Mouse (Mus musculus): ENCODE measurements around the gene Klhl2.

Gene Klhl2

GRCm38 (mm10) chr8:64849897-64850541, at the start of gene Klhl2:
Gene Klhl2 (minus strand): TSS chr8:64850017.
- peak; percentile 69 to 70 for DNase-seq (ENCODE audit: low spot score in 2 of 2)

- no peak for DNase-seq (ENCODE audit: low spot score in 2 of 2)
These were observed 48.9 kb upstream of the Klhl2 start for GRCm38 (mm10) chr8:64898710-64899109.

DNA sequence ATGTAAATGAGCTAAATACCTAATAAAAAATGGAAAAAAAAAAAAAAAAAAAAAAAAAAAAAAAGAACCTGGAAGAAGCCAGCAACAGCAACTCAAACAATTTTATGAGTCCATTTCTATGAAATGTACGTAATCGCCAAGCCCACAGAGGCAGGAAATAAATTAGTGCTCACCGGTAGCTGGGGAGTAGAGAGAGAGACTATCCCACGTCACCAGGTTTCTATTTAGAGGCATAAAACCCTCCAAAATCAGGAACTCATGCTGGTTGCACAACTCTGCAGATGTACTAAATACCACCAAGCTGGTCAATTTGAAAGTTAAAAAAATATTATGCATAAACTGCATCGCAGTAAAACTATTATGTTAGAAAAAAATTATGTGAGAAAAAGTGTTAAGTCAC, 46.9 kb upstream of the Klhl2 start:
- DNase-seq (ENCODE audit: low spot score in 2 of 2) = no peak

GRCm38 (mm10) chr8:64880619-64881200, 30.9 kb upstream of the Klhl2 start:
- DNase-seq (ENCODE audit: low spot score in 2 of 2) = no peak

- no peak for DNase-seq (ENCODE audit: low spot score in 2 of 2)
These were observed 28.0 kb upstream of the Klhl2 start for GRCm38 (mm10) chr8:64877630-64878312.

- peak; percentile 71 to 80 for DNase-seq (ENCODE audit: low spot score in 2 of 2)
These were observed 21.8 kb upstream of the Klhl2 start for GRCm38 (mm10) chr8:64871469-64872165.

GRCm38 (mm10) chr8:64870218-64870617, 20.4 kb upstream of the Klhl2 start:
- no peak for DNase-seq (ENCODE audit: low spot score in 2 of 2)

DNA sequence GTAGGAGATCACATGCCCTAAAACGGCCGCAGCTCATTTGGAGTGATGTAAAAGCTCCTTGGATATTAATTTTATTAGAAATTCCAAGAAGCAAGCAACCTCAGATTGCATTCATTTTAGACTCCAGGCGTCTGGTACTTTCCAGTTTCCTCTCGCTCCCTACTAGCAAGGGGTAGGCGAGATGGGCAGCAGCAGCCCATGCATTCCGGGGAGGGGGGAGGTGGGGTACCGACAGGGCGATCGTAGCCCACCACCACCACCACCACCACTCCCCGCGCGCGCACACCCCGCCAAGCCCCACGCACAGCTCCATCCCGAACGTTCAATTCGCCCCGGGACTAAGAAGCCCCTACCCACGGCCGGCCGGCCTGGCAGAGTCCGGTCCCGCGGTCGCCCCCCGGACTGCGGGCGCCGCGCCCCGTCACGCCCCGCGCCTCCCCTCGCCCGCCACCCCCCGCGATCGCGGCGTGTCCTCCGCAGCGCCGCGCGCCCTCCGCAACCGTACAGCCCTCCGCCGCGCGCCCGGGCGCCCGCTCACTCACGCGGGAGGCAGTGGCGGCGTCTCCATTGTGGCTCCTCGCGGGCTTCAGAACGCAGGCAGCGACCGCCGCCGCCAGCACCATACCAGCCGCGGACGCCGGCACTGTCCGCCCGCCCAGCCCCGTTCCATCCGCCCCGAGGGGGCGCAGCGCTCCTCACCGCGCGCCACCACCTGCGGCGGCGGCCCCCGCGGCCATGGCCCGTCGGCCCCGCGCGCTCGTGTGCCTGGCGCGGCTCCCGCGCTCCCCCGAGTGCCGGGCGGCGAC, 523 bp downstream of the Klhl2 start:
- no peak for DNase-seq (ENCODE audit: low spot score in 2 of 2)

DNA sequence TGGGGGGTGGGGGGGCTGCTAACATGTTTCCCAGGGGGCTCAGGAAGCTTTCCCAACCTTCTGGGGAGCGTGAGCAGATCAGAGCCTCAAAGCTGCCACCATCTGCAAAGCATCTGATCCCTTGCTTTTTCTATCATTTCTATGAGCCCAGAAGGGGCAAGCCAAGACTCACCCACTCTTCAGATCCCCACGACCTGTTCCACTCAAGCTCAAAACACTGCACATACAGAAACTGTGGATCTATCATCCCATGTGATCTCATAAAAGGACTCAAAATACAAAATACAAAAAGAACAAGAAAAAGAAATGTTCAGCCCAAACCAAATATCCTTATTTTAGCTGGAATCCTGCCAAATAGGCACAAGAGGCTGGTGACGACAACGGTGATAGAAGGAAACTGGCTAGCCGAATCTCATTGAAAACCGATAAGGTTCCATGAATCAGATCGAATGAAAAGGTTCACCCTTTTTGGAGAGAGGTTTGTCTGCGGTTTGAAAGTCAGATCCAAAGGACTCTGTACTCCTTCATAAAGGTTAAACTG, 1.5 kb downstream of the Klhl2 start:
- no peak for DNase-seq (ENCODE audit: low spot score in 2 of 2)

GRCm38 (mm10) chr8:64847650-64848049, 2.2 kb downstream of the Klhl2 start:
- DNase-seq (ENCODE audit: low spot score in 2 of 2) = no peak

- no peak for DNase-seq (ENCODE audit: low spot score in 2 of 2)
These were observed 2.6 kb downstream of the Klhl2 start for GRCm38 (mm10) chr8:64847241-64847640.

DNA sequence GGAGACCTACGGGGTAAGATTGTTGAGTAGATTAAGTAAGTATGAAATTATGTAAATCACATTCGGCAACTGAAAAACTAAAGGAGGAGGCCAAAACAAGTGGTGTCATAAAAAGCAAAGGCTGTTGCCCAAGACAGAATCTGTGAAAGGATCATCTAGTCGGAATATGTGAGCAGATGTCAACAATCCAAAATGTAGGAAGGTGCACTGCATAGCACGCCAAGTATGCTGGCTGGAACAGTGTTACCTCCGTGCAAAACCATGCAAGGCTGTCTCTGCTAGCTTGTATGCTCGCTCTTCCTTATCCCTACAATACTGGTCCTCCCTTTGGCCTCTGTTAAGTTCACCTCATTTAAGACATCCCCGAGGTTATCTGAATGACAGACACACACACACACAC, 4.5 kb downstream of the Klhl2 start:
- no peak for DNase-seq (ENCODE audit: low spot score in 2 of 2)

DNA sequence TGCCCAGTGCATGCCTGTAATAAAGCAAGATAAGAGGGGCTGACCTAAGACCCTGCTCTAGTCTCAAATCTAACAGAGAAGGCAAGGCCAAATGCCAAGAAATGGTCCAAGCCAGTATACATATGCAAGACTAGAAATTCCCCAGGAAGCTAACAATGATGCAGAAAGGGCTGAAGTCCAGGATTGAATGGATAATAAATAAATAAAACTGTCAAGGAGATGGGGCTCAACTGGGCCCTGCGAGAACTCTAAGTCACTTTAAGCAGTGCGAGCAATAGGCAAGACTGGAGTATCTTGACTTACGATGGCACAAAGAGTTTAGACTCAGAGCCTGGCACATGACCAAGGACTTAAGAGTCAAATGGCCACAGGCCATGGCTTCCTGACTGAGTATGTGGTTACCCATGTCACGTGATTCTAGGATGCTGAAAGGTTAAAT, 5.8 kb downstream of the Klhl2 start:
- no peak for DNase-seq (ENCODE audit: low spot score in 2 of 2)

GRCm38 (mm10) chr8:64843168-64843567, 6.6 kb downstream of the Klhl2 start:
- no peak for DNase-seq (ENCODE audit: low spot score in 2 of 2)

DNA sequence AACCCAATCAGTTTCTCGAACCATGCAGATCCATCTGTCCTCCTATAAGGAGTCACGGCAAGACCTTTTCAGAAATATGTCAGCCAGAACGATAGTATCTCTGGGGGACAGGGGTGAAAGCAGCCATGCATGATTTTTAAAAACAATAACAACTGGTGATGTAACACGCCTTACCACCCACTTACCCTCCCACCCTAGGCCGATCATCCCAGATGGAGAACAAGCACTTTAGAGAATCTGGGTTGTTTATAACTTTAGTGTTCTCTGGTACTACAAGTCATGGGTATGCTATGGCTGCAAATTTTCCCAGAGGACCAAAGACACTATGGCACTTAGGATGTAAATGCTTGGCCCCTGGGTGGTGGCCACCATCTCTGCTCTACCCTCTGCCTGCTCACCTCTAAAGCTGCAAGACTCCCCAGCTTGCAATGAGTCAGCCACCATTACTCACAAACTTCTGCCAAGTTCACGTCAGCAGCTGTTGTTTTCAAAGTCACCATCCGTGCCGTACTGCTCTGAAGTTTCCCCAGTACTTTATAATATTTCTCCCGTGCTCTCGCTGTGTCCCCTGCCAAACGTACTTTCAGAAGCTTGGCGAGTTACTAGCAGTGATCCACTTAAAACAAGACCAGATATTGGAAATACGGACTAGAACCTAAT, 7.9 kb downstream of the Klhl2 start:
- peak; percentile 53 to 63 for DNase-seq (ENCODE audit: low spot score in 2 of 2)

- no peak for DNase-seq (ENCODE audit: low spot score in 2 of 2)
These were observed 10.2 kb downstream of the Klhl2 start for GRCm38 (mm10) chr8:64839628-64840027.

GRCm38 (mm10) chr8:64835475-64836122, 14.2 kb downstream of the Klhl2 start:
- DNase-seq (ENCODE audit: low spot score in 2 of 2) = no peak

GRCm38 (mm10) chr8:64834071-64834877, 15.5 kb downstream of the Klhl2 start:
- DNase-seq (ENCODE audit: low spot score in 2 of 2) = peak in 1 of 2 experiments; percentile 39

- DNase-seq (ENCODE audit: low spot score in 2 of 2) = no peak
These were observed 17.2 kb downstream of the Klhl2 start for GRCm38 (mm10) chr8:64832581-64833135.
